Mouse (Mus musculus): ENCODE results near the gene Wfikkn1. TPM values are rescaled to one million over a fixed set of nuclear protein-coding genes. Genes with fewer than 3 reads are reported as not detected.
A peak's percentile ranks its signal among the peaks of the same experiment; 100 is the strongest.

Wfikkn1 gene
- polyA plus RNA-seq, 1 experiment from 2014 or later: 0.56 TPM

GRCm38 (mm10) chr17:25883268-25883667 lies 2.6 kb upstream of the Wfikkn1 start:
- Histone ChIP-seq H3K27me3 (no peaks in the 10 kb centered on the region), H3K36me3 (peaks cover 82% of the 10 kb centered on the region), H3K4me3 (no peak overlapping the region), H3K27ac (no peak overlapping the region), H3K4me2 (no peak overlapping the region), H3K9ac (no peak overlapping the region), H3K9me3 (no peaks in the 10 kb centered on the region), H3K4me1 (peaks cover 15% of the 10 kb centered on the region; the same call in 1 of the 2 replicates)
- ATAC-seq (ENCODE audit: insufficient number of reproducible peaks, insufficient read depth, low FRiP score, low TSS enrichment, low read depth): no peak
- WGBS: 83% methylated on average over 8 of the region's 8 CpGs

GRCm38 (mm10) chr17:25882306-25882705 lies 1.6 kb upstream of the Wfikkn1 start:
- Histone ChIP-seq H3K36me3 (peaks cover 80% of the 10 kb centered on the region), H3K4me3 (no peak overlapping the region), H3K9me3 (no peaks in the 10 kb centered on the region), H3K27ac (no peak overlapping the region), H3K4me2 (no peak overlapping the region), H3K9ac (no peak overlapping the region), H3K27me3 (no peaks in the 10 kb centered on the region), H3K4me1 (peaks cover 15% of the 10 kb centered on the region; the same call in 1 of the 2 replicates)
- WGBS: 28% methylated on average over 5 of the region's 5 CpGs
- ATAC-seq (ENCODE audit: insufficient number of reproducible peaks, insufficient read depth, low FRiP score, low TSS enrichment, low read depth): no peak

DNA sequence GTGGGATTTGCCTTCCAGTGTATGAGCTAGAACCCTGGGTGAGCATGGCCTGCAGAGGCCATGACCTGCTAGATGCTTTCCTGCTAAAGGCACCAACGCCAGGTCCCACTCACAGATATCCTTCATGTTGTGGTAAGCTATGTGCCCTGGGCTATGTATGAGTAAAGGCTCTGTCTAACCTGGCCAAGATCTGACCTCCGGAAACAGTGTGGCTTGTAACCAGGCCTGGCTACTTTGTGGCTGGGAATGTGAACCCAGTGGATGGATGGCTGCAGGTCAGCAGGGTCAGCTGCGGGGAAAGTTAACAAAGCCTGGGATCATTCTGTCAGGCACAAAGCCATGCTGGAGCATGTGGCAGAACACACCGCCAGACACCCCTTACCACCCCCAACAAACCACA lies 1.0 kb upstream of the Wfikkn1 start:
- no peak for ATAC-seq (ENCODE audit: insufficient number of reproducible peaks, insufficient read depth, low FRiP score, low TSS enrichment, low read depth)
- WGBS: 20% methylated on average over 4 of the region's 4 CpGs
- peak overlapping the region; percentile 41; the same call in 1 of the 2 replicates for H3K9ac ChIP-seq
- no peak overlapping the region for H3K4me2 ChIP-seq
- H3K4me1 ChIP-seq: peaks cover 20% of the 10 kb centered on the region
- no peaks in the 10 kb centered on the region for H3K27me3 ChIP-seq
- H3K9me3 ChIP-seq: no peaks in the 10 kb centered on the region
- peak overlapping the region; percentile 11; the same call in 1 of the 2 replicates for H3K27ac ChIP-seq
- no peak overlapping the region for H3K4me3 ChIP-seq
- peaks cover 76% of the 10 kb centered on the region for H3K36me3 ChIP-seq

GRCm38 (mm10) chr17:25880913-25881641 lies 419 bp upstream of the Wfikkn1 start:
- peaks cover 26% of the 10 kb centered on the region for H3K4me1 ChIP-seq
- peaks cover 73% of the 10 kb centered on the region for H3K36me3 ChIP-seq
- peak overlapping the region; percentile 41 for H3K9ac ChIP-seq
- no peaks in the 10 kb centered on the region for H3K27me3 ChIP-seq
- H3K27ac ChIP-seq: peak overlapping the region; percentile 11; the same call in 1 of the 2 replicates
- H3K9me3 ChIP-seq: no peaks in the 10 kb centered on the region
- 9% methylated on average over 5 of the region's 5 CpGs for WGBS
- ATAC-seq (ENCODE audit: insufficient number of reproducible peaks, insufficient read depth, low FRiP score, low TSS enrichment, low read depth): no peak
- H3K4me2 ChIP-seq: no peak overlapping the region
- no peak overlapping the region for H3K4me3 ChIP-seq

DNA sequence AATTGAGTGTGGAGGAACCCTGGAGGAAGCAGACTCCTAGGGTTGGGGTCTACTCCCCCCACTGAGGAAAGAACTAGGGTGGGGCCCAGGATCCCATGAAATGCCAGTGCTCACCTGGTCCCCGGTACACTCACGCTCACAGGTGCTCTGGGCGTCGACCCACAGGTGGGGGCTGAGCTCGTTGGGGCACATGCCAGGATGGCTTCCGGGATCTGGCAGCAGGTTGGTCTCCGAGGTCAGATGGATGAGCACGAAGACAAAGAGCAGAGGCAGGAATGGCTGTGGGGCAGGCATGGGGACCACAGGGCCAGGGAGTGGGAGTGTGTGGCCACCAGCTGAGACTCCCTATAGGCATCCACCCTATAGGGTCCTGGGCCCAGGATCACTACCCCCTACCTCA lies 908 bp downstream of the Wfikkn1 start:
- 69% methylated on average over 8 of the region's 8 CpGs for WGBS
- Histone ChIP-seq H3K4me3 (no peak overlapping the region), H3K36me3 (peaks cover 65% of the 10 kb centered on the region), H3K27ac (no peak overlapping the region), H3K9me3 (no peaks in the 10 kb centered on the region), H3K27me3 (no peaks in the 10 kb centered on the region), H3K4me1 (peaks cover 30% of the 10 kb centered on the region), H3K9ac (0 out of 2 replicates have a peak overlapping the region, but pooled peaks have one; percentile 16), H3K4me2 (no peak overlapping the region)
- no peak for ATAC-seq (ENCODE audit: insufficient number of reproducible peaks, insufficient read depth, low FRiP score, low TSS enrichment, low read depth)

- Histone ChIP-seq H3K4me2 (no peak overlapping the region), H3K36me3 (peaks cover 60% of the 10 kb centered on the region), H3K9me3 (no peaks in the 10 kb centered on the region), H3K27ac (no peak overlapping the region), H3K9ac (no peak overlapping the region), H3K27me3 (no peaks in the 10 kb centered on the region), H3K4me3 (no peak overlapping the region), H3K4me1 (peaks cover 30% of the 10 kb centered on the region)
- ATAC-seq (ENCODE audit: insufficient number of reproducible peaks, insufficient read depth, low FRiP score, low TSS enrichment, low read depth): no peak
- WGBS: 45% methylated on average over 4 of the region's 4 CpGs
These were observed 1.4 kb downstream of the Wfikkn1 start for GRCm38 (mm10) chr17:25879261-25879660.

DNA sequence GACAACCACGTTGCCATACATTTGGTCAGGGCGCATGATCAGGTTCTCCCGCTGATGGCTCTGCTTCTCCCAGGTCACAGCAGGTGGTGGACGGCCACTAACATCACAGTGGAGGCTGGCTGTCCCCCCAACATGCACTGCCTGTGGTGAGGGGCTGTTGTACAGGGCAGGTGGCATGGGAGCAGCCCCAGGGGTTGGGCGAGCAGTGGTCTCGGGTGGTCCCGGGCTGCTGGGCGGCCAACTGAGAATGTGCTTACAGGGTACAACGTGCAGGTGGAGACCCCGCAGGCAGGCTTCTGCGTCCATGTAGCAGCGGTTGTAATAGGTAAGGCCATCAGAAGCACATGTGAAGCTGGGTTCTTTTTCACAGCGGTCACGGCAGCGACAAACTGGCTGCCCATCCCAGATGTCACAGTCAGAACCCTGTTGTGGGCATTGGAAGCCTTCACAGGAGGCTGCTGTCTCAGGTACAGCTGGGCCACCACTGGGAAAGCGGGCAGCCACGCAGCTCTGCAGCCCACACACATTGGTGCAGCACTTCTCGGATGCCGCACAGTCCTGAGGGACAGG lies 2.0 kb downstream of the Wfikkn1 start:
- Histone ChIP-seq H3K36me3 (peaks cover 55% of the 10 kb centered on the region), H3K4me1 (peaks cover 36% of the 10 kb centered on the region), H3K9me3 (no peaks in the 10 kb centered on the region), H3K27me3 (no peaks in the 10 kb centered on the region), H3K9ac (no peak overlapping the region), H3K4me2 (no peak overlapping the region), H3K27ac (no peak overlapping the region), H3K4me3 (no peak overlapping the region)
- WGBS: 89% methylated on average over 19 of the region's 19 CpGs
- ATAC-seq (ENCODE audit: insufficient number of reproducible peaks, insufficient read depth, low FRiP score, low TSS enrichment, low read depth): no peak

- Histone ChIP-seq H3K4me1 (peaks cover 36% of the 10 kb centered on the region), H3K4me2 (no peak overlapping the region), H3K27ac (no peak overlapping the region), H3K9me3 (no peaks in the 10 kb centered on the region), H3K27me3 (no peaks in the 10 kb centered on the region), H3K36me3 (peaks cover 47% of the 10 kb centered on the region), H3K9ac (no peak overlapping the region), H3K4me3 (no peak overlapping the region)
- no peak for ATAC-seq (ENCODE audit: insufficient number of reproducible peaks, insufficient read depth, low FRiP score, low TSS enrichment, low read depth)
- 91% methylated on average over 32 of the region's 32 CpGs for WGBS
These were observed 2.7 kb downstream of the Wfikkn1 start for GRCm38 (mm10) chr17:25877741-25878610.

DNA sequence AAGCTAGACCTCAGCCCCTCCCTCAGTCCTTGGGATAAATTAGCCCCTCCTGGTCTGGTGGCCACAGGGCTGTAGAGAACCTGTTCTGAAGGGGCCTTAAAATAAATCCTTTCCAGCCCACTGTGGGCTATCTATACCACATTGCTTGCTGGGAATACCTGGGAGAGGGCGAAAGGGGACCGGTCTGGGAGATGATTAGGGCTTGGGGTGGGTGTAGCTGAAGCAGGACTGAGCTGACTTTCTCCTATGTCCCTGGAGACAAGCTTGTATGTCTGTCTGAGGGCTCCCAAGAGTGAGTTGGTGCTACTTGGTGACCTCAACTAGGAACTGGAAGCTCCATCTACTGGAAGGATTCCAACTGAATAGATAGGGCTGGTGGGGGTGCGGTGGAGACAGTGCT lies 3.6 kb downstream of the Wfikkn1 start:
- Histone ChIP-seq H3K4me2 (no peak overlapping the region), H3K9ac (no peak overlapping the region), H3K4me1 (peaks cover 36% of the 10 kb centered on the region), H3K27ac (no peak overlapping the region), H3K4me3 (no peak overlapping the region), H3K36me3 (peaks cover 38% of the 10 kb centered on the region), H3K27me3 (no peaks in the 10 kb centered on the region), H3K9me3 (no peaks in the 10 kb centered on the region)
- WGBS: 95% methylated on average over 3 of the region's 3 CpGs
- ATAC-seq (ENCODE audit: insufficient number of reproducible peaks, insufficient read depth, low FRiP score, low TSS enrichment, low read depth): no peak

DNA sequence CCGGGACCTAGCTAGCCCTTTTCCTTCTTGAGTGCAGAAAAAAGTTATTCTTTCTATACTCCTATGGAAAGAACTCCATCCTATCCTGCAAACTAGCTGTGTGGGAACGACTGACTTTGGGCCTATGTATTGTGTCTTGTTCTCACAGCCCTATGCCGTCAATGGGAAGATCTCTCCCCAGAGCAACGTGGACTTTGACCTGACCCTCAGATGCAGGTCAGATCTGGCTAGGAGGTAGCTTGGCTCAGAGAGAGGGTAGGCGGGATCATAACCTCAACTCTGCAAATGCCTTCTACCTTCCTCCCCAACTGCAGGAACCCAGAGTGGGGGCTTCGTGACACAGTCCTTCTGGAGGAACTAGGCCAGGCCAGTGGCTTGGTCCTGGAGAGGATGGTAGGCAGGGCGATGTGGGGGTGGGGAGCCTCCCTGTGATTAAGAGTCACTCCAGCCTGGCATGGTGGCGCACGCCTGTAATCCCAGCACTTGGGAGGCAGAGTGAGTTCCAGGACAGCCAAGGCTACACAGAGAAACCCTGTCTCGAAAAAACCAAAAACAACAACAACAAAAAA lies 4.2 kb downstream of the Wfikkn1 start:
- peak overlapping the region; percentile 80 for H3K4me3 ChIP-seq
- no peak for ATAC-seq (ENCODE audit: insufficient number of reproducible peaks, insufficient read depth, low FRiP score, low TSS enrichment, low read depth)
- H3K9me3 ChIP-seq: no peaks in the 10 kb centered on the region
- peak overlapping the region; percentile 94 for H3K4me2 ChIP-seq
- H3K27ac ChIP-seq: no peak overlapping the region
- H3K27me3 ChIP-seq: no peaks in the 10 kb centered on the region
- 54% methylated on average over 10 of the region's 10 CpGs for WGBS
- H3K9ac ChIP-seq: peak overlapping the region; percentile 84
- H3K36me3 ChIP-seq: peaks cover 32% of the 10 kb centered on the region
- H3K4me1 ChIP-seq: peaks cover 33% of the 10 kb centered on the region

Data from embryonic facial prominence, embryonic 13.5 days (tissue).